8 mouse cellular contexts compared by ENCODE assay signal in genomic region chr6:84134722-84135394, GRCm38 (mm10).
DNase-seq lines count a peak whose midpoint lies in the region; ATAC-seq lines count a peak whose summit lies in the region.

No protein-coding gene starts in this region.

- H3K4me3 ChIP-seq in heart, embryonic 15.5 days, result no peak overlapping the region
- peak overlapping the region; percentile 18; the same call in 1 of the 2 replicates for H3K4me3 ChIP-seq in hindbrain, embryonic 10.5 days
- no peak overlapping the region for H3K4me3 ChIP-seq in limb, embryonic 13.5 days
- H3K4me3 ChIP-seq in neural tube, embryonic 13.5 days, result no peak overlapping the region
- H3K4me3 ChIP-seq in liver, embryonic 12.5 days, result no peak overlapping the region

- no peaks in the 10 kb centered on the region for H3K36me3 ChIP-seq in heart, embryonic 15.5 days
- no peaks in the 10 kb centered on the region for H3K36me3 ChIP-seq in hindbrain, embryonic 10.5 days
- H3K36me3 ChIP-seq in limb, embryonic 13.5 days, result no peaks in the 10 kb centered on the region
- no peaks in the 10 kb centered on the region for H3K36me3 ChIP-seq in neural tube, embryonic 13.5 days
- no peaks in the 10 kb centered on the region for H3K36me3 ChIP-seq in liver, embryonic 12.5 days

- no peak for DNase-seq in heart, postnatal 36 days
- peak; percentile 80 to 87 for DNase-seq in cerebellum, postnatal 36 days
- DNase-seq in hindbrain, embryonic 10.5 days (ENCODE audit: low spot score), result peak; percentile 60

- no peaks in the 10 kb centered on the region for H3K27me3 ChIP-seq in heart, embryonic 15.5 days
- no peaks in the 10 kb centered on the region for H3K27me3 ChIP-seq in hindbrain, embryonic 10.5 days (ENCODE audit: insufficient read depth, poor library complexity, severe bottlenecking)
- H3K27me3 ChIP-seq in limb, embryonic 13.5 days, result no peaks in the 10 kb centered on the region
- H3K27me3 ChIP-seq in neural tube, embryonic 13.5 days, result no peaks in the 10 kb centered on the region
- H3K27me3 ChIP-seq in liver, embryonic 12.5 days (replicated peaks), result no peaks in the 10 kb centered on the region

- H3K4me1 ChIP-seq in heart, embryonic 15.5 days (replicated peaks), result peaks cover 25% of the 10 kb centered on the region
- H3K4me1 ChIP-seq in hindbrain, embryonic 10.5 days (replicated peaks), result peaks cover 25% of the 10 kb centered on the region
- H3K4me1 ChIP-seq in limb, embryonic 13.5 days, result peaks cover 56% of the 10 kb centered on the region
- peaks cover 8% of the 10 kb centered on the region for H3K4me1 ChIP-seq in neural tube, embryonic 13.5 days (replicated peaks)
- H3K4me1 ChIP-seq in liver, embryonic 12.5 days, result no peaks in the 10 kb centered on the region

- peak; percentile 61 for ATAC-seq in heart, embryonic 15.5 days (replicated peaks; ENCODE audit: insufficient number of reproducible peaks, insufficient read depth, low FRiP score, low read depth)
- ATAC-seq in limb, embryonic 13.5 days (ENCODE audit: low FRiP score, low read depth), result peak; percentile 70
- ATAC-seq in neural tube, embryonic 13.5 days (ENCODE audit: low read depth), result peak; percentile 84
- no peak for ATAC-seq in erythroblast, adult 5-6 weeks (replicated peaks; ENCODE audit: low FRiP score, poor library complexity, severe bottlenecking)
- ATAC-seq in liver, embryonic 12.5 days, result no peak

- H3K27ac ChIP-seq in heart, embryonic 15.5 days, result no peak overlapping the region
- H3K27ac ChIP-seq in hindbrain, embryonic 10.5 days, result peak overlapping the region; percentile 86
- peak overlapping the region; percentile 90 for H3K27ac ChIP-seq in limb, embryonic 13.5 days
- no peak overlapping the region for H3K27ac ChIP-seq in neural tube, embryonic 13.5 days (replicated peaks)
- H3K27ac ChIP-seq in liver, embryonic 12.5 days, result no peak overlapping the region

- intact Hi-C loops in heart, postnatal 36 days (cut with DNase I), result no loop called here

- H3K9me3 ChIP-seq in heart, embryonic 15.5 days (replicated peaks), result no peaks in the 10 kb centered on the region
- no peaks in the 10 kb centered on the region for H3K9me3 ChIP-seq in hindbrain, embryonic 10.5 days
- H3K9me3 ChIP-seq in limb, embryonic 13.5 days, result no peaks in the 10 kb centered on the region
- no peaks in the 10 kb centered on the region for H3K9me3 ChIP-seq in neural tube, embryonic 13.5 days
- H3K9me3 ChIP-seq in liver, embryonic 12.5 days (replicated peaks), result no peaks in the 10 kb centered on the region

- no peak overlapping the region for H3K9ac ChIP-seq in heart, embryonic 15.5 days
- H3K9ac ChIP-seq in limb, embryonic 13.5 days, result no peak overlapping the region
- no peak overlapping the region for H3K9ac ChIP-seq in neural tube, embryonic 13.5 days
- no peak overlapping the region for H3K9ac ChIP-seq in liver, embryonic 12.5 days

- WGBS in heart, embryonic 15.5 days, result 51% methylated on average over 23 of the region's 23 CpGs
- 43% methylated on average over 23 of the region's 23 CpGs for WGBS in hindbrain, embryonic 10.5 days
- WGBS in limb, embryonic 13.5 days, result 16% methylated on average over 23 of the region's 23 CpGs
- WGBS in neural tube, embryonic 13.5 days, result 14% methylated on average over 23 of the region's 23 CpGs
- WGBS in liver, embryonic 12.5 days (ENCODE audit: insufficient replicate concordance), result 66% methylated on average over 22 of the region's 23 CpGs

- no peak overlapping the region for H3K4me2 ChIP-seq in heart, embryonic 15.5 days
- peak overlapping the region; percentile 41 for H3K4me2 ChIP-seq in limb, embryonic 13.5 days (replicated peaks)
- peak overlapping the region; percentile 18; the same call in 1 of the 2 replicates for H3K4me2 ChIP-seq in neural tube, embryonic 13.5 days
- H3K4me2 ChIP-seq in liver, embryonic 12.5 days, result no peak overlapping the region

Comparison
In these comparisons a context has a peak if more than half of its experiments do, and no peak if none do; other contexts are left out.
1. ATAC-seq: peak in heart, embryonic 15.5 days (single experiment), limb, embryonic 13.5 days (single experiment) and neural tube, embryonic 13.5 days (single experiment); none in erythroblast, adult 5-6 weeks (single experiment) and liver, embryonic 12.5 days (single experiment).
2. H3K27ac ChIP-seq: peak in hindbrain, embryonic 10.5 days (single experiment) and limb, embryonic 13.5 days (single experiment); none in heart, embryonic 15.5 days (single experiment), neural tube, embryonic 13.5 days (single experiment) and liver, embryonic 12.5 days (single experiment).
3. H3K4me2 ChIP-seq: peak in limb, embryonic 13.5 days (single experiment) and neural tube, embryonic 13.5 days (single experiment); none in heart, embryonic 15.5 days (single experiment) and liver, embryonic 12.5 days (single experiment).
4. DNase-seq: peak in cerebellum, postnatal 36 days (2 of 2) and hindbrain, embryonic 10.5 days (single experiment); none in heart, postnatal 36 days (0 of 2).